Mouse (Mus musculus) small intestine, adult 2 months (tissue): Measurements from ENCODE around the gene Abca1.
A peak's percentile ranks its signal among the peaks of the same experiment; 100 is the strongest.

Experiments
- CTCF ChIP-seq: fragments of 200-500 bp; IDR thresholded peaks from 2 replicates; pipeline ENCODE4 v1.5.1; 2012; ENCODE audit warnings: low read depth, mild to moderate bottlenecking, control low read depth, inconsistent platforms, low read length, moderate library complexity, mixed read lengths; ENCODE audit not compliant: insufficient replicate concordance, insufficient read length; ENCODE audit errors: extremely low read depth
- POLR2A ChIP-seq: fragments of 200-500 bp; IDR thresholded peaks from 2 replicates; pipeline ENCODE4 v1.6.1; 2012; ENCODE audit warnings: low read depth, mild to moderate bottlenecking, control low read depth, inconsistent platforms, low read length, moderate library complexity

- no peak for TF ChIP-seq CTCF
- peak; percentile 87 for TF ChIP-seq POLR2A
Observed at GRCm38 (mm10) chr4:53159767-53160166, at the start of gene Abca1.
